Mouse (Mus musculus): ENCODE results near the gene Tnr.

DNA sequence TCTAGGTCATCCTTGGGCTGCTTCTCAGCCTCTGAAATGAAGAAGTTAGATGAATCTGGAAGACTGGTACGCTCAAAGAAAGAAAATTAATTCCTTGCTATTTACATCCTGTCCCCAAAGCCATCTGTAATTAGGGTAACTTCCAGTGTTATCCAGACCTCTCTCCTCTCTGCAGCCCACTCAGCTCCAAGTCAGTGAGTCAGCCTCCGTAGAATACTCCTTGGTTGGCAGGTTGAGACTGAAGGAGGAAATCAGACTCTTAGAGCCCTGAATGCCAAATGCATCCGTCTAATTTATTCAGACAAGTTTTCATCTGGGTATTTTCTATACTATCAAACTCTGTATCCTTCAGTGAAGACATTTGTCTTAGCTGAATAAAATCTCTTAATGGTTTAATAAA lies 255.9 kb downstream of the Tnr start:
- TF ChIP-seq CTCF (IDR thresholded peaks at IDR 0.05; ENCODE audit: low read depth, low read length), result no peak
- TF ChIP-seq POLR2A (IDR thresholded peaks at IDR 0.05; ENCODE audit: extremely low read depth, insufficient read depth, low read length), result no peak

Data from liver, adult 2 months (tissue).